Mouse (Mus musculus): Measurements from ENCODE around the gene Mybl2. TPM values are rescaled to one million over a fixed set of nuclear protein-coding genes. Genes with fewer than 3 reads are reported as not detected.
"Not testable (repeated sequence)": the region's sequence is repeated elsewhere in the genome, so short reads cannot be mapped to it uniquely, and the experiment has no call there.

Gene Mybl2
- polyA plus RNA-seq, 1 experiment from 2014 or later = 19.6 TPM

DNA sequence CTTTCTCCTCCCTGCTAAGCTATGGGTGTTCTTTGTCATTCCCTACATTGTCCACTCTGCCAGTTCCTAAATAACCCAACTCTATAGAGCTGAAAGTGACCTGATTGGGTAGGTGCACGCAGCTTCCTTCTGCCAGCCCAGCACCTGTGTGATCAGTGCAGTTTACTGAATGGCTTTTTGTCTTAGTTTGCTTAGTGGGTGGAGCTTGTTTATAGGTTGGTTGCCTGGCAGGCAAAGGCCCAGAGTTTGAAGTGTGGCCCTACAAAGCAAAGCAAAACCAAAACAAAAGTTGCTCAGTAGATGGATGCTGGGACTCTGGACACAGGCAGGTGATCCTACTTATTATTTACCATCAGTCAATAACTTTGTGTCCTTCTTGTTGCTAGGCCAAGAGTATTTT lies 2.8 kb upstream of the Mybl2 start:
- 45% methylated on average over 1 of the region's 1 CpGs for WGBS
- Histone ChIP-seq H3K4me3 (replicated peaks; ENCODE audit: low read length) (no peak overlapping the region), H3K9ac (ENCODE audit: low read length) (no peak overlapping the region), H3K4me2 (ENCODE audit: low read depth, low read length) (no peak overlapping the region), H3K4me1 (ENCODE audit: control insufficient read depth, insufficient read depth, low read length) (peaks cover 12% of the 10 kb centered on the region; the same call in 1 of the 2 replicates), H3K9me3 (replicated peaks; ENCODE audit: control insufficient read depth, low read length) (no peaks in the 10 kb centered on the region), H3K27ac (ENCODE audit: low read length) (no peak overlapping the region), H3K36me3 (ENCODE audit: control insufficient read depth, insufficient read depth, low read length) (no peaks in the 10 kb centered on the region), H3K27me3 (ENCODE audit: control insufficient read depth, insufficient read depth, low read length) (no peaks in the 10 kb centered on the region)
- ATAC-seq (ENCODE audit: insufficient read depth, low FRiP score) = no peak

DNA sequence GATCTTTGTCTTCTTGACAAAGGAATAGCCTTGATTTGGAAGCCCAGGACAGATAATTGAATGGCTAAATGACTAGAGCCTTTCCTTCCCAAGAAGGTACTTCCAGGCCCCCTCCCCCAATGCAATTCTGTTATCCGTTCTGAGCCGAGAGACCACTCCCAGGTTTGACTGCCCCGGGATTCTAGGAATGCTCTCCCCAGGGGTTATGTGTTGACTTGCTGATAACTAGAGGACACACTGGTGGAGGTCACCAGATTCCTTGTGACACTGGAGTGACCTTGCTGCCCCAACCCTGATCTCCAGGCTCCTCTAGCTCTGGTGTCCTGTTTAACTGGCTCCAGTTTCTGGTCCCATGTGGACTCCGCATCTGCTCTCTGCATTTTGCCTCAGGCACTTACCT lies 2.4 kb upstream of the Mybl2 start:
- Histone ChIP-seq H3K4me2 (ENCODE audit: low read depth, low read length) (no peak overlapping the region), H3K27ac (ENCODE audit: low read length) (no peak overlapping the region), H3K36me3 (ENCODE audit: control insufficient read depth, insufficient read depth, low read length) (no peaks in the 10 kb centered on the region), H3K27me3 (ENCODE audit: control insufficient read depth, insufficient read depth, low read length) (no peaks in the 10 kb centered on the region), H3K9ac (ENCODE audit: low read length) (no peak overlapping the region), H3K4me3 (replicated peaks; ENCODE audit: low read length) (no peak overlapping the region), H3K9me3 (replicated peaks; ENCODE audit: control insufficient read depth, low read length) (no peaks in the 10 kb centered on the region), H3K4me1 (ENCODE audit: control insufficient read depth, insufficient read depth, low read length) (peaks cover 12% of the 10 kb centered on the region; the same call in 1 of the 2 replicates)
- WGBS = 39% methylated on average over 4 of the region's 4 CpGs
- no peak for ATAC-seq (ENCODE audit: insufficient read depth, low FRiP score)

DNA sequence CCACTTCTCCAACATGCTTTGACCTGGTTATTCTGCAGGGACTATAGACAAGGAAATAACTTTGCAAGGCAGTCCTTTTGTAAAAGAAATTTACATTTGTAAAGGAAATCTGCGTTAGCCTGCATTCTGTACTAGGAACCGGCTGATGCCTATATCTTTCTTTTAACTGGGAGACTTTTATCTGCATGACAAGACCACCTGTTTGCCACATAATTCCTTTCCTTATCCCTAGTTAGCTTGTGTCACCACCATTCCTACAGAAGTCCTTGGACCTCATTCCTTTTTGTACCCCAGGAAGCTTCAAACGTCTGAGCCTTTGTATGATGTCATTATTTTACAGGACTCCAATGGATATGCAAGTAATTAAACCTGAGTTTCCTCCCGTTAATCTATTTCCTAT lies 1.7 kb upstream of the Mybl2 start:
- H3K36me3 ChIP-seq (ENCODE audit: control insufficient read depth, insufficient read depth, low read length) = no peaks in the 10 kb centered on the region
- no peak overlapping the region for H3K4me2 ChIP-seq (ENCODE audit: low read depth, low read length)
- H3K4me1 ChIP-seq (ENCODE audit: control insufficient read depth, insufficient read depth, low read length) = peaks cover 12% of the 10 kb centered on the region; the same call in 1 of the 2 replicates
- WGBS = 84% methylated on average over 4 of the region's 4 CpGs
- no peak for ATAC-seq (ENCODE audit: insufficient read depth, low FRiP score)
- H3K9me3 ChIP-seq (replicated peaks; ENCODE audit: control insufficient read depth, low read length) = no peaks in the 10 kb centered on the region
- H3K27me3 ChIP-seq (ENCODE audit: control insufficient read depth, insufficient read depth, low read length) = no peaks in the 10 kb centered on the region
- no peak overlapping the region for H3K9ac ChIP-seq (ENCODE audit: low read length)
- H3K4me3 ChIP-seq (replicated peaks; ENCODE audit: low read length) = no peak overlapping the region
- no peak overlapping the region for H3K27ac ChIP-seq (ENCODE audit: low read length)

DNA sequence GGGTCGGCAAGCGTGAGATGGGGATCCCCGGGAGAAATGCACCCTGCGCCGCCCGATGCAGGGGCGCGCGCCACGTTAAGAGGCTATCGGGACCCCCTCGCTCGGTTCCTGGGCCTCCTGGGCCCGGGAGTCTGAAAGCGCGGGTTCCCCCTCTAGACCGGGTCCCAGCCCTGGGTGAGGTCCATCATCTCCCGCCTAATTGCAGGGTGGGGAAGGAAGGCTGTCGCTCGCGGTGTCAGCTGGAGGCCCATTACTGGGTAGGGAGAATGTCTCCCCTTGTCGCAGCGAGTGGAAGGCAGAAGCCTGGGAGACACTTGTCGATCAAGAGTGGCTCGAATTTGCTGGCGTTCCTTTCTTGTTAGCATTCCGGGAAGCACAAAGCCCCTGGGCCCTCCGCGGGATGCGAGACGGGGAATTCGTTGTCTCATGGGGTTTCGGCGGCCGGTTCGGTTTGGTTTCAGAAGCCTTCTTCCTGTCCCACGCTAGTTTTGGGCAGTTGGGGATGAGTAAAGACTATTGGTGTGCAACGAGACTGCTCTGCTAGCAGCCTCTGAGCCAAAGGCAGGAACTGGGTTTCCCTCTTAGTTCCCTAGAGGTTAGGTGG lies 506 bp downstream of the Mybl2 start:
- under 1% methylated on average over 38 of the region's 38 CpGs for WGBS
- Histone ChIP-seq H3K36me3 (ENCODE audit: control insufficient read depth, insufficient read depth, low read length) (no peaks in the 10 kb centered on the region), H3K27me3 (ENCODE audit: control insufficient read depth, insufficient read depth, low read length) (no peaks in the 10 kb centered on the region), H3K4me3 (replicated peaks; ENCODE audit: low read length) (peak overlapping the region; percentile 74), H3K4me1 (ENCODE audit: control insufficient read depth, insufficient read depth, low read length) (peaks cover 12% of the 10 kb centered on the region; the same call in 1 of the 2 replicates), H3K9me3 (replicated peaks; ENCODE audit: control insufficient read depth, low read length) (no peaks in the 10 kb centered on the region), H3K9ac (ENCODE audit: low read length) (peak overlapping the region; percentile 77), H3K27ac (ENCODE audit: low read length) (no peak overlapping the region), H3K4me2 (ENCODE audit: low read depth, low read length) (peak overlapping the region; percentile 98)
- ATAC-seq (ENCODE audit: insufficient read depth, low FRiP score) = peak; percentile 11; the same call in 1 of the 2 replicates

DNA sequence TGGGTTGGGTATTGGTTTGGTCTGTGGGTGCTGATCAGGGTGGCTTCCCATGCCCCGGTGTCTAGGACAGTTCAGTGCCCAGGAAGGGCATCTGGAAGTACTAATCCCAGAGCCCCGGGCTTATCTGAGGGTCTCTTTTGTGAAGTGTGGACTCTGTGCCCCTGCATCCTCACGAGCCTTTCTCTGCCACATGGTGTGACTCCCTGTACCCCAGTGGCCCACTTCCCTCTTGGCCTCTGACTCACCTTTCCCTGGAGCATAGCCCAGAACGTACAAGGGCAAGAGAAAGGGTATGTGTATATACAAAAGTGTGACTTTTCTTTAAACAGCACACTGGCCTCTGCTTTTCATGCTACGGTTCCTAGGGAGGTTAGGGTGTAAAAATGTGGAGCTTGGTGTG lies 1.2 kb downstream of the Mybl2 start:
- 23% methylated on average over 5 of the region's 5 CpGs for WGBS

DNA sequence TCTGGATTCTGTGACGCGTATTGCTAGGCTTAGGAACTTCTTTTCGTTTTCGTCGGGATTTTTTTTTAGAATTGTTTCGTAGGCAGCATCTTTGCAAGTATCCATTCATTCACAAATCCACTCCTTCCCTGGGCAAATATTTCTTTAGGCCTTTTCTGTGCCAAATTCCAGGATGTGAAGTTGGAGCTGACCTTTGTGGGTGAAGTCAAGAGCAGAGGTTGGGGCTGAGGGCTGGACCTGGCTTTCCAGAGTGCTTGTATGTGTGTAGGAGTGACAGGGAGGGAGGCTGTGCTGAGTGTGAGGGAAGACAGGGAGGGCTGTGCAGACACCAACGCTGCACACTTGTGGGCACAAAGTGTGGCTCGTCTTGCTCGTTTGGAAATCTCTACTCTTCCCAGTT lies 2.1 kb downstream of the Mybl2 start:
- H3K9ac ChIP-seq (ENCODE audit: low read length) = no peak overlapping the region
- H3K4me1 ChIP-seq (ENCODE audit: control insufficient read depth, insufficient read depth, low read length) = peaks cover 12% of the 10 kb centered on the region; the same call in 1 of the 2 replicates
- ATAC-seq (ENCODE audit: insufficient read depth, low FRiP score) = no peak
- no peak overlapping the region for H3K4me2 ChIP-seq (ENCODE audit: low read depth, low read length)
- H3K36me3 ChIP-seq (ENCODE audit: control insufficient read depth, insufficient read depth, low read length) = no peaks in the 10 kb centered on the region
- WGBS = 71% methylated on average over 9 of the region's 9 CpGs
- H3K27me3 ChIP-seq (ENCODE audit: control insufficient read depth, insufficient read depth, low read length) = no peaks in the 10 kb centered on the region
- no peaks in the 10 kb centered on the region for H3K9me3 ChIP-seq (replicated peaks; ENCODE audit: control insufficient read depth, low read length)
- H3K4me3 ChIP-seq (replicated peaks; ENCODE audit: low read length) = no peak overlapping the region
- H3K27ac ChIP-seq (ENCODE audit: low read length) = no peak overlapping the region

More for the DNA sequence above, 1.2 kb downstream of the Mybl2 start:
- no peaks in the 10 kb centered on the region for H3K27me3 ChIP-seq (ENCODE audit: control insufficient read depth, insufficient read depth, low read length)
- H3K4me3 ChIP-seq (replicated peaks; ENCODE audit: low read length) = peak overlapping the region; percentile 74
- no peak for ATAC-seq (ENCODE audit: insufficient read depth, low FRiP score)
- H3K4me1 ChIP-seq (ENCODE audit: control insufficient read depth, insufficient read depth, low read length) = peaks cover 12% of the 10 kb centered on the region; the same call in 1 of the 2 replicates
- H3K27ac ChIP-seq (ENCODE audit: low read length) = no peak overlapping the region
- H3K9ac ChIP-seq (ENCODE audit: low read length) = peak overlapping the region; percentile 77
- H3K4me2 ChIP-seq (ENCODE audit: low read depth, low read length) = peak overlapping the region; percentile 98
- no peaks in the 10 kb centered on the region for H3K9me3 ChIP-seq (replicated peaks; ENCODE audit: control insufficient read depth, low read length)
- no peaks in the 10 kb centered on the region for H3K36me3 ChIP-seq (ENCODE audit: control insufficient read depth, insufficient read depth, low read length)

DNA sequence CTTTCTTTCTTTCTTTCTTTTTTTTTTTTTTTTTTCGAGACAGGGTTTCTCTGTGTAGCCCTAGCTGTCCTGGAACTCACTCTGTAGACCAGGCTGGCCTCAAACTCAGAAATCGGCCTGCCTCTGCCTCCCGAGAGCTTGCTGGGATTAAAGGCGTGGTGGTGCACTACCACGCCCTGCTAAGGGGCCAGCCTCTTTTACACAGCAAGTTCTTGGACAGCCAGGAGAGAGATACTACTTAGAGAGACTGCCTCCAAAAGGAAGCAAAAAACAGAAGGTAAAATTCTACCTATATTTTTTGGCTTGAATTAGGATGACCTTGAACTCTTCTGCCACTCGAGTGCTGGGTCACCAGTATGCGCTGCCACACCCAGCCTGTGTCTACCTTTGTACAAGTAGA lies 4.5 kb downstream of the Mybl2 start:
- not testable (repeated sequence) for H3K27me3 ChIP-seq (ENCODE audit: control insufficient read depth, insufficient read depth, low read length); ATAC-seq (ENCODE audit: insufficient read depth, low FRiP score); H3K4me3 ChIP-seq (replicated peaks; ENCODE audit: low read length); H3K9ac ChIP-seq (ENCODE audit: low read length); H3K27ac ChIP-seq (ENCODE audit: low read length); H3K36me3 ChIP-seq (ENCODE audit: control insufficient read depth, insufficient read depth, low read length); H3K9me3 ChIP-seq (replicated peaks; ENCODE audit: control insufficient read depth, low read length); H3K4me2 ChIP-seq (ENCODE audit: low read depth, low read length)
- WGBS = 81% methylated on average over 7 of the region's 7 CpGs
- peaks cover 12% of the 10 kb centered on the region; the same call in 1 of the 2 replicates for H3K4me1 ChIP-seq (ENCODE audit: control insufficient read depth, insufficient read depth, low read length)

DNA sequence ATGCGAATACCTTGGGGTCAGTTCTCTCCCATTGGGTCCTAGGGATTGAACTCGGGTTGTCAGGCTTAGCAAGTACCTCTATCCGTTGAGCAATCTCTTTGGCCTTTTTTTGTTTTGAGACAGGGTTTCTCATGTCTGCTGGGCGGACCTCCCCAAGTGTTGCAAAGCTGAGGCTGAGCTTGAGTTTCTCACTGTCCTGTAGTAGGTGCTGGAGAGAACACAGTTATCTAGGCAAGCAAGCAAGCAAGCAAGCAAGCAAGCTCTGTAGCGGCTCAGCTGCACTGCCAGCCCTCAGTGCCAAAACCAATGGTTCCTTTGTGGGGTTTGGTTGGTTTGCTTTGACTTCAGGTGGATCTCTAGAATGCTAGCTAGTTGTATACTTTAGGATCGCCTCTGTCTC lies 6.1 kb downstream of the Mybl2 start:
- WGBS = 81% methylated on average over 6 of the region's 6 CpGs
- H3K4me1 ChIP-seq (ENCODE audit: control insufficient read depth, insufficient read depth, low read length) = peaks cover 8% of the 10 kb centered on the region; the same call in 1 of the 2 replicates
- H3K27ac ChIP-seq (ENCODE audit: low read length) = no peak overlapping the region
- ATAC-seq (ENCODE audit: insufficient read depth, low FRiP score) = no peak
- H3K4me2 ChIP-seq (ENCODE audit: low read depth, low read length) = no peak overlapping the region
- H3K27me3 ChIP-seq (ENCODE audit: control insufficient read depth, insufficient read depth, low read length) = no peaks in the 10 kb centered on the region
- H3K9me3 ChIP-seq (replicated peaks; ENCODE audit: control insufficient read depth, low read length) = no peaks in the 10 kb centered on the region
- no peaks in the 10 kb centered on the region for H3K36me3 ChIP-seq (ENCODE audit: control insufficient read depth, insufficient read depth, low read length)
- no peak overlapping the region for H3K4me3 ChIP-seq (replicated peaks; ENCODE audit: low read length)
- no peak overlapping the region for H3K9ac ChIP-seq (ENCODE audit: low read length)

DNA sequence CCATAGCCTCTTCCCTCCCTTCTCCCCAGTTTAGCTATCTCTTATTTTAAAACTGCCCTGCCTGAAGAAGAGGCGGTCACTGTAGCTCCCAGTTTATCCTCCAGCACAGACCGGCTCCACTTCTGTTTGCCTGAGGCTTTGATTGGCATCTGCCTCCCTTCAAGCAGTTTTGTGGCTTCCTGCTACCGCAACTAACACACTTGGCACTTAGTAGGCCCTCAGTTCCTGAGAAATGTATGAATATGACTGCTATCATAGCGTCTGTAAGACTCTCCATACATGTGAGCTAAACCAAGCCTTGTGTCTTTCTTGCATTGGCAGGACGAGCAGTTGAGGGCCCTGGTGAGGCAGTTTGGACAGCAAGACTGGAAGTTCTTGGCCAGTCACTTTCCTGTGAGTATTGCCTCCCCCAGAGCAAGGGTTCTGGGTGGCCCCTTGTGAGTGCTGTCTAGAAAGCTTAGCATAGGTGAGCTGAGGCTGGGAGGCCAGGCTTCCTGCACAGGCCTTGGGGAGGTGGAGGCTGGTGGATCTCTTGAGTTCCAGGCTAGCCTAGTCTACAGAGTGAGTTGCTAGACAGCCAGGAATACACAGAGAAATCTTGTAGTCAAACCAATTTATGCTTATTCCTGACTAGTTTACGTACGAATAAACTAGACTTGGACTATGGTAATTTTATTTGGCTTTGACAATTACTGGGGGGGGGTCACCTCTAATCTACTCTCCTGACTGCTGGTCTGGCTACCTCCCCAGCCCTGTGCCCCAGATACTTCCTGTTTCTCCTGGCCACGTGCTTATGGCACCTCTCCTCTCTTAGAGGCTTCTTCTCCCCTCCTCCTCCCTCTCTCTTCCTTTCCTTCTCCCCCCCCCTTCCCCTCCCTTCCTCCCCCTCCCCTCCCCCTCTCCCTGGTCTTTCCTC lies 7.0 kb downstream of the Mybl2 start:
- ATAC-seq (ENCODE audit: insufficient read depth, low FRiP score) = no peak
- Histone ChIP-seq H3K36me3 (ENCODE audit: control insufficient read depth, insufficient read depth, low read length) (no peaks in the 10 kb centered on the region), H3K4me1 (ENCODE audit: control insufficient read depth, insufficient read depth, low read length) (no peaks in the 10 kb centered on the region), H3K27me3 (ENCODE audit: control insufficient read depth, insufficient read depth, low read length) (no peaks in the 10 kb centered on the region), H3K9me3 (replicated peaks; ENCODE audit: control insufficient read depth, low read length) (no peaks in the 10 kb centered on the region), H3K4me3 (replicated peaks; ENCODE audit: low read length) (no peak overlapping the region), H3K27ac (ENCODE audit: low read length) (no peak overlapping the region), H3K9ac (ENCODE audit: low read length) (no peak overlapping the region), H3K4me2 (ENCODE audit: low read depth, low read length) (no peak overlapping the region)
- 77% methylated on average over 8 of the region's 8 CpGs for WGBS
